Mouse (Mus musculus): ENCODE results near the gene Dlg2. TPM values are rescaled to one million over a fixed set of nuclear protein-coding genes. Genes with fewer than 3 reads are reported as not detected.
"Not testable (repeated sequence)": the region's sequence is repeated elsewhere in the genome, so short reads cannot be mapped to it uniquely, and the experiment has no call there.

Gene Dlg2
- polyA plus RNA-seq, 3 experiments from 2014 or later, result 0.83 to 3.5 (median 1.1) TPM

DNA sequence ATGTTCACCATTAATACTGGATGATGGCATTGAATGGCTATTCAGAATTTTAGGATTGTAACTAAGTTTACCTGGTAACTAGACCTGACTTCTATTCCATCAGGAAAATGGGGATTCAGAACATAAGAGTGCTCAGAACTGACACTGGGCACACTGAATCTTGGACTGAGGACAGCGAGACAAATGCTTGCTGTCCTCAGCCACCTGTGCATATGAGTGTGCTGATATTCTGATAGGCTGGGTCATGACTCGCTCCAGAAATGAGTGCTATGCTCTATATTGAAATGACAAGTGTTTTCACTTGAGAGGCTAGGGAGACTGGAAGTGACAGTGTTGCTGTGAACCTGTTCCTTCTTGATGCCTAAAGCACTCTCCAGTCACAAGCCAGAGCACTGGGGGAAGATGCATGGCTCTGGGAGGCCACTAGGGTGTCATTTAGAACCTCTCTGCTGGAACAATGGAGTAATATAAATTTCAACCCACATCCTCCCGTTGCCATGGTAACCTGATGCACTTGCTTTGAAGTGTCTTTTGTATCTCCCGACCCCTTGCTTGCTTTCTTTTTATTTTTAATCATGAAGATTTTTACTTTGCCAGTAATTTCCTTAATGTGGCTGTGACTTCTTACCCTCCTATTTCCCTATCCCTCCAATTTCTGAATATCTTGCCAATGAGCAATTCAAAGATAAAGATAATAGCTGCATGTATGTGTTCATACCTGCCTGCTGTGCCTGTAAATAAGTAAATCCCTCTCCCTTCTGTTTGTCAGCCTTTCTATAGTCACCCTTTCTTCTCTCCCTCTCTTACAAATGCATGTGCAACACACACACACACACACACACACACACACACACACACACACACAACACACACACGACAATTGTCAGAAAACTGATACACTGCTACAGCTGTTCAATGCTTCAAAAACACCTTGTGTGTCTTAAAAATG is 367.1 kb downstream of the Dlg2 start:
- ATAC-seq, result no peak

DNA sequence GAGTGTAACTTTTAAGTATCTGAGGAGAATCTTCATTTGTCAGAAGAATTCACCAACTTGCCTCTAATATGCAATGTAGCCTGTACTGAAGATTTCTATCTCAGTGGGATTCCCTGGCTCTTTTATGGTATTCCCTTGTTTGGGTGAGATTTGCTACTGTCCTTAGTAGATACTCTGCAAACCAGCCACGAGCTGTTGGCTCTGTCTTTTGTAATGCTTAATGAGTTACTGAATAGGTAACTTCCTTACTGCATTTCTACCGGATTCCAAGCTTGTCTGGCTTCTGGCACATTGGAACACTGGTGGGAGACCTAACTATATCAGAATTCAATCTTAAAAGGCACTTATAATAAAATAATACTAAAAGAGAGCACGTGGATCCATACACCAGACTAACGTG is 400.3 kb downstream of the Dlg2 start:
- ATAC-seq, result not testable (repeated sequence)

DNA sequence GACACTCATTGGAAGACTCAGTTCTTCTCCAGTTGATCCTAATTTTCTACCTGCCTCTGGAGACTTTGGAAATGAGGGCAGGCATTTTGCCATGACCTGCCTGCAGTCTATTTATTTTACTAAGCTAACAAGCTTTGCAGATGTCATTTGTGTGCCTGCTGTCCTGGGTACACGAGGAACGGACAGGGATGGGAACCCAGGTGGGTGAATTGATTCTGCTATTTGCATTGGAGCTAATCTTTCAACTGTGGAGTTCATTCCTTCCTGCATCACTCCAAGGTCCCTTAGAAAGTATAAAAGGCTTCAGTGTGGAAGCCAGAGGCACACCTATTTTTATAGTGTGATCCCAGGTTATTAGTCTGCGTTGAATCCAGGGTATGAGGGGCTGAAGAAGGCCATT is 406.3 kb downstream of the Dlg2 start:
- no peak for ATAC-seq

DNA sequence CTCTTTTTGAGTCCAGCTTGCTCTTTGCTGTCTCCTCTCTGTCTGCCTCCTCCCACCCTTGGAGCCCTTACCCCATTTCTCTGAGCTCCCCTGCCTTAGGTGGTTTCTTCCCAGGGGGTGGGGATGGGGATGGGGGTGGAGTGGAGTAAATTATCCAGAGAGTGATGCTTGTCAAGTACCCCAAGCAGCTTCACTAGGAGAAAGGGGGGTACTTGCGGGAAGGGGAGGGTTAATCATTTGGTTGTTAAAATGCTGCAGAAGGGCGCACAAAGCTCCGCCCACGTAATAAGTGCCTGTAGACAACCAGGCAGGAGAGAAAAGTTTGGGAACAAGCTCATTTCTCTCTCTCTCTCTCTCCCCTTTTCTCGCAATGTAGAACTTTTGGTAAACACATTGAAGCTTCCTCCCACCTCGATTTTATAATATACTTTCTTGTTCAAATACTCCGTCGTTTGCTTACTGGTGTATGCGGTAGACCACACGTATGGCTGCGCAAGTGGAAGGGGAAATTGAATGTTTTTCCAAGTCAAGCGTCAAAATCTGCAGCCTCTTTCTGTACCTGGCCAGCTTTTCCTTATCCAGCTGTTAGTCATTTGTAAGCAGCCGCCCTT is 410.0 kb downstream of the Dlg2 start:
- no peak for ATAC-seq

DNA sequence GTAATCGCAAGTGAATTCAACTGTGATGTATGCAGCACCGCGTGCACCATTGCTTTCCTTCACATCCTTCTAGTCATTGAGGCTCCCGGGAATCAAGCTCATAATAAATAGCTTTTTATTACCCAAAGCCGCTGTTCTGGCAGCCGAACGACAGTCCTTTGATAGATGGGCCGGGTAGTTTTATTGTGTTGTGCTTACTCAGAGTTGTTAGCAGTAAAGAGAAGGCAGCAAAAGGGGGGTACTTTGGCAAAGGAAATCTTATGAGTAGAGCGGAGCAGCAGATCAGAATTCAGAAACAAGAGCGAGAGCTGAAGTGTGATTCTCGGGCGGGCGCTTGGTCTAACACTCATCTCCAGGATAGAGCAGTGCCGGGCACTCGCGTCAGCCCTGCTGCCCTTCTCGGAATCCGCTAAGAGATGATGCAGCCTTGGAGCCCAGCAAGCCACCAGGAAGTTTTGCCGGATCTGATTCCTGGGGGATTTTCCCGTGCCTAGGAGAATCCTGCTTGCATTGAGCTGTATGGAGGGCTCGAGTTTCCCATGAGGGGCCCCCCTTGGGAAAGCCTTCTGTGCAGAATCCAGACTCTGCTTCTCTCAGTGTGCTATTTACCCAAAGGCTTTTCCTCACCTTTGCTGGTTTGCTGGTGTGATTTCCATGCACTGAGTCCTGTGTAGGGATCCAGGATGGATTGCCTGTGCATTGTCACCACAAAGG is 410.7 kb downstream of the Dlg2 start:
- ATAC-seq, result no peak

DNA sequence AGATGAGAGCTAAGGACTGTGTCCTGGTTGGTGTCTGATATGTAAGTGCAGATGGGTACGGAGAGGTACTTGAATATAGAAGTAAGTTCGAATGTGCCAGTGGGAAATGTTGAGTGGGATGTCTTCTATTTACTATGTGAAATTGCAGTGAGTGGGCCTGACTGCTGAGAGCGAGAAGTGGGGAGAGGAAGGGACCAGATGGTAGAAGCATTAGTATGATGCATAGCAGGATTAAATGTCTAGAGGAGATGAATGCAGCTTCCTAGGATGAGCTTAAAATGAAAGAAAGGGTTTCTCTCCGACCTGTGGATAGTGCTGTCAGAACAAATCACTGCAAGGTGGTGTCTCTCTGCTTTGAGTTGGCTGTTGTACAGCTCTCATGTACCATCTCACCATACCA is 451.0 kb downstream of the Dlg2 start:
- no peak for ATAC-seq

DNA sequence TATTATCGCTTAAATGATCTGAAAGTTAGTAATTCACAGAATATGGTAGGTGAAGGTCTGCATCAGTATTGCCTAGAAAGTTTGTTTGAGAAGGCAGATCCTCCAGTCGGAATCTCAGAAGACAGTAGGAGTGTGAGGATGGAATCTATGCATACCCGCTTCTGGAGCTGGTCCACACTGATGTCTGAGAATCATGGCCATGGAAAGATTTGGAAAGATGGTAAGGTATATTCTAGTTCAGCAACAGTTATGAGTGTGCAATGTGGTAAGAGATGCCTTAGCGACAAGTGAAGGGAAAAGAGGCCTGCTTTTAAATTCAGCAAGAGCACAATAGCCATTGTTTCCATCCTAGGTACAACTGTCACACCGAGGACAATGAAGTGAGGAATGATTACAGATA is 464.3 kb downstream of the Dlg2 start:
- no peak for ATAC-seq

DNA sequence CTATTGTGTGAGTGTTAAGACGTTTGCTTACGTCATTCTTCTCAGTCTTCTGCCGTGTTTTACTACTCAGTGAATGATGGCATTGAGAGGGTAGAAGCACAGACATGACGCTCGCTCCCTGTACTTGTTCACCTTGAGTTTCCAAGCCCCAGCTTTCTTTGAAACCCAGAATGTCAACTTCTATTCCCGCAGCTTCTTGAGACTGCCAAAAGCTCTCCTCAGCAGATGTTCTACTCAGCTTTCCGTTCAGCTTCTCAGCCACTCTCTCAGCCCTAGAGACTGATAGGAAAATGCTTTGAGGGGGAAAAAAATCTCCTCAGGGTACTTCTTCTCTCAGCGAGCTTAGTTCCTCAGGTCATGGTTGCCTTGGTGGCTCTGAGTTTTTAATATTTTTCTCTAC is 470.6 kb downstream of the Dlg2 start:
- ATAC-seq, result no peak

DNA sequence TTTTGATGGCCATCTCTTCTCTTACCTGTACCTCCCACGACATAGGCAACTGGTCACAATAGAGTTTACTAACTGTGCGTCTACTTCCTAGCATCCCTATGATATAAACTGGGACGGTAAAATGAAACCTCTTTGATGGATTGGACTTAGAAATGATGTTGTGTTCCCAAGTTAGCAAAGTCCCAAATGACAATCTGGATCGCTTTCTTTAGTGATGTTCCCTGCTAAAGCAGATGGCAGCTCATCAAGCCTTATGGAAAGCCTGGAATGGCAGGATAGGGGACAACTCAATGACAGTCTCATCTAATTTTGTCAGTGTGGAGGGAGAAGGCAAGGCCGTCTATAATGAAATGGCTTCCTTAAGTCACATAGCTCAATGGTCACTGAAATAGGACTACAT is 472.7 kb downstream of the Dlg2 start:
- ATAC-seq, result no peak

DNA sequence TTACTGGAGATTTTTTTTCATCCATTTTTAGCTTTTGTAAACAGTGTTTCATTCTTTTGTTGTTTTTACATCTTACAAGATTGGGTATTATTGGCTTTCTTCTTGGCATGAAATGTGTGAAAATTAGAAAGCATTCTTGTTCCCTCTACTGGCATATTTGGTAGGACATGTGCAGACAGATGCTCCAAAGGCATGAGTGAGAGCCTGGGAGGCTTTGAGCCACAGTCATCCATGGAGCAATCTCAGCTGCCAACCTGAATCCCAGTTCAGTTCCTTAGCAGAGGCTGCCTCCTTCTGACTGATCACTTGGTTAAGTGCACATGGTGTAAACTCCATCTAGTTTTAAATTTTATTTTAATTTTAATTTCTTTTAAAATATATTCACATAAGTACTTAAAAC is 500.8 kb downstream of the Dlg2 start:
- no peak for ATAC-seq

DNA sequence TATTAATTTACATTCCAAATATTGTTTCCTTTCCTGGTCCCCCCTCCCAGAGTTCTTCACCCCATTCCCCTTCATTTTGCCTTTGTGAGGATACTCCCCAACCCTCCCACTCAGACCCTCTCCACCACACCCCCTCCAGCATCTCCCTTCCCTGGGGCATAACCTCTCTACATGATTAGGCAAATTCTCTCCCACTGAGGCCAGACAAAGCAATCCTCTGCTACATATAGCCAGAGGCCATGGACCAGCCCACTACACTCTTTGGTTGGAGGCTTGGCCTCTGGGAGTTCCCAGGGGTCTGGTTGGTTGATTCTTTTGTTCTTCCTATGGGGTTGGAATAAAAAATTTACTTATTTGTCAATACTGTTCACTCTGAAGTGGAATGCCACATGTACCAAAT is 505.6 kb downstream of the Dlg2 start:
- no peak for ATAC-seq

DNA sequence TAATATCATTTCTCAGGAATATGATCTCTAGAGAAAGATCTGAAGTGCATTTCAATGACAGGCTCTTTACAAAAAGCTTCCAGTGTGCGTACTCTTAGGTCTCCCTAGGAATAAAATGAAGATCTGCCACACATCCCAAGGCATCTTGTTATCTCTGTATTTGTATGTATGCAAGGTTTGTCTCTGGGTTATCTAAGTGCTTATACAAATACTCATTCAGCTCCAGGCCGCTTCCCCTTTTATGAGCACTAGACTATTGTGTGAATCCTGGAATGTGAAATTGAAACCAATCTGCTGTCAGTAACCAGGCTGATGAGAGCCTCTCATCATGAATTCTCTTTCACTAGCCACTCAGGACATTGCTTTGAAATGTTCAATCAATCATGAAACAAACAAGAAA is 534.2 kb downstream of the Dlg2 start:
- no peak for ATAC-seq

DNA sequence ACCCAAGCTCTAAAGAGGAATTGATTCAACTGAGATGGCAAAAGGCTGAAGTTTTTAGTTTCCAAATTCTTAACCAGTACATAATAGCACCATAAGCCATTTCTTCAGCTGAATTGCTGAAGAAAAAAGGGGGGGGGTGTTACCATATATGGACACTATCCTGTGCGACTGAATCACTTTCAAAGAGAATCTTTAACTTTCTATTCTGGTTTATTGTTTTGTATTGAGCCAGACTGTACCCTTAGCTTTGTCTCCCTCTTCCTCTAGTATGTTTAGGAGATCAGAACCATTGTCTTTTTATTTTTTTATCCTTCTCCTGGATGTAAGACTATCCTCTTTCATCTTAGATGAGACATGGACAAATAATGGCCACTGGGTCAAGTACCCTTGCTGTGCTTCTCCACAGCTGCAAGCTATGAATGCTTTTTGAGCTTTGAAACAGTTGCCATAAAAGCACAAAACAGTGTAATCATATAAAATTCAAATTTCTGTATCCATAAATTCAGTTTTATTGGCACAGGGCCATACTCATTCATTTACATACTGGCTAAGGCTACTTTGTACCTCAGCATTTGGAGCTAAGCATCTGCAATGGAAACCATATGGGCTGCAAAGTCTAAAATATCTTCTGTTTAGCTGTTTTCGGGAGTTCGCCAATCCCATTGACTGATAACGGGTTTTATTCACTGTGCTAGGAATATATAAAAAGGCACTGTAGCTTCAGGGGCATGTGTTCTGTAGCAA is 568.7 kb downstream of the Dlg2 start:
- ATAC-seq, result no peak

DNA sequence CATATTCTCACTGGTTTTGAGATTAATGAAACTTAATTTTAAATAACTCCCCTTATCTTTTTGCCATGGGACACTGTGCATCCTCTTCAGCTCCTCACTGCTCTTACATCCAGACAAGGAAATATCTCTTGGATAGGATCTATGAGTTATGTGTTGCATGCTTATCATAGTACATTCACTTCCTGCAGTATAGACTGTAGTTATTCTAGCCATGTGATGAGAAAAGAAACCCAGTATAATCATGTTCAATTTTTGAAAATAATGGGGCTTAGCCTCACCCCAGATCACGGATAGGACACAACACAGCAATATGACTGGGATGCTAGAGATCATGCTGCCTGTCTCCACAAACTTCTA is 569.2 kb downstream of the Dlg2 start:
- ATAC-seq, result no peak

DNA sequence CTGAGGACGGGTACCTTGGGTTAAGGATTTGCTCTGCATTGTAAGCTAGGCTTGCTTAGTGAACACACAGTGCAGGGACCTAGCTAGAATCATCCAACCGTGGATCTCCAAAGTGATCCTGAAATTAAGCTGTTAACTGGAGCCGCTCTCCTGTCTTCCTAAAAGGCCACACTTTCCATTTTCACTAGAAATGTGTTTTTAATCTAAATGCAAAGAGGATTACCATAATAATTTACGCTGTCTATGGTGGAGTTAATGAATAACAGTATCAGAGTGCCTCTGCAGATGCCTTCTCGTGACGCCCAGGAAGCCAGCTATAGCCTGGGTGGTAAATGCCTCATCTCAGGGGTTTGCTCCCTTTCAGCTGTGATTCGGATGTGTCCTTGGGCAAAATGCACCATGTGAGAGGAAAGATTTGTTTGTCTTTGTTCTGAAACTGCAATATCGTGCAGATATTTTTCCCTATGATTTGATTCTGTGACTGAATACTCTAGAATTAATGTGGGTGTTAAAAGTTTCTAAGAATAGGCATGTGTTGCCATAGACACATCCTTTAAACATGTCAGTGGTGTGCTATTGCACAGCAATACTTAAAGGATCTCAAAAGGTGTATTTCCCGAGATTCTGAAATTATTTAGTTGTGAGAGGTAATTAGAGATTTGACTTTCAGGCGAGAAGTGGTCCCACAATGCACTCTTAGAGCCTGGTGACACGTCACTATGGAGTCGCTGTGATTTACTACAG is 587.0 kb downstream of the Dlg2 start:
- ATAC-seq, result no peak

DNA sequence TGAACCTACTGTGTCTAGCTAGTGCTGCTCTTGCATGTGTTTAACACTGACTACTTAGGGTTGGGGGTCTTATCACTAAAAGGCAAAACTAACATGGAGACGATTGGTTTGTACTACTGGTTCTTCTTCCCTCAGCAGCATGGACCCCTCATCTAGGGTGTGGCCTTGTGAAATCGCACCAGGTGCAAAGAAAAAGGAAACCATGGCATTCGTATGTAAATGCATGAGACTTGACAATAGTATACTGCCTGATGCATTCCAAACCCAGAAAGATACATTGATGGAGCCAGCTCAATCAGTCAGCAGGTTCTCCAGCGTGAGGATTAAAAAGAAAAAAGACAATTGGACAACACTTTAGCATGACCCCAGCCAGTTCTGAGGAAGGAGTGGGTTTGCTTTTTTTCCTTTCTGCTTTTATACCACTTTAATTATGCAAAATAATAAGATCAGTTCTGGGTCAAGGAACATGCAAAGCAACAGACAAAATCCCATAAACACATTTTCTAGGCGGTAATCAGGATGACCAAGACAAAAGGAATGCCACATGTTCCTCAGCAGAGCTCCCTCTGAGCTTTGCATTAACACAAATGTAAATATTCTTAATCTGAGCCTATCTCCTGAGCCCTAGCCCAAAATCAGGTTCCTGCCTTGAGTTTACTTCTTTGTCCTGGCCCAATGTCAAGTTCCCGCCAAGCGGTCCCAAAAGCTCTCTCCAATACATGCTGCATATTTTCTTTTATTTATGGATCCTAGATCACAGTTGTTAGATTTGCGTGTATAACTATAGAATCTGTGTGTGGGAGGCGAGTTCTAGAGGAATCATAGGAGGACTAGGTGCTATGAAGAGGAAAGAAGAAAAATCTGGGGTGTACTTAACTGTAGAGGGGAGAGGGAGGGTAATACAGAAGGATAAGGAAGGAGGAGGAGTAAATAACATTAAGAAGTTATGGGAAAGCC is 595.6 kb downstream of the Dlg2 start:
- no peak for ATAC-seq

DNA sequence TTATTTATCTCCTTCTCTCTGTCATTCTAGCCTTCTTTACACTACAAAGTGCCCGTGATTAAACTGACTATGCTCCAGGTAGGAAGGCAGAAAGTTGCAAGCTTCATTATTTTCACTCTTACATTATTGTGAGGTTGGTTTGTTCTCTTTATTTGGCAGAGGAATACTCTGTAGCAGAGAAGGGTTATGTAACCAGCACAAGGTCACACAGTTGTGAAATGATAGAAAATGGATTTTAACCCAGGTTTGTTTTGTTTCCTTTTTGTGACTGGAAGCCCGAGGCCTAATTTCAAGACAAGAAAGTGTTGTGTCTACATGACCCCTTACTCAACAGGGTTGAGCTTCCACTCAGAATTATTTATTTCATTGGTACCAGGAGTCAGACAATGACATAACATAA is 609.6 kb downstream of the Dlg2 start:
- ATAC-seq, result no peak

DNA sequence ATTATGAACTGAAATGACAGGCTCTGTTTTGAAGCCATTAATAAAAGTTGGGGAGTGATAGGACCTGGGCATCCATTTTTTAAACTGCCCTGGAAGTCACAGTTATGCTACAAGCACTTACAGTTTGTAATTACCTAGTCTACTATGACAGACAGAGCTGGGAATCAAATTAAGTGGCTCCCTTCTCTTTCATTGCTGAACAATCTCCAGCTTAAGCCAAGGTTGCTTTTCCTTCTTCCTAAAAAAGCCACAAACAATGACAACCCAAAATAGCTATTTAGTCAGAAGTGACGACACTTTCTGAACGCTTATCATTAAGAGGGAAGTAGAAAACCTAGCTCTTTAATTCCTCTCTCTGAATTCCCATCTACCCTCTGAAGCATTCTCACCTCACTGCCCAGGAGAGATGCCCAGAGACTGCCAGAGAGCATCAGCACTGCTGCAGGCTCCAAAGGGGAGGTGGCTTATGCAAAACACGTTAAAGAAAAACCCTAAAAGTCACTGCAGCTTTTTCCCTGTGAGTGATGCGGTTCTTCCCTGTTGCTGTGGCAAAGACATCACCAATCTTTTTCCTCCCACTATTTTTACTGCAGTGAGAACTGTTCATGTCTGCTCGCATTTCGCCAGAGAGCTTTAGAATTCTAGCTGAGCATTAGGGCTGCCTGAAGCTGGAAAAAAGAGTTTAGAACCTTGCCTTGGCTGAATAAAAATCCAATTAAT is 612.9 kb downstream of the Dlg2 start:
- ATAC-seq, result no peak

DNA sequence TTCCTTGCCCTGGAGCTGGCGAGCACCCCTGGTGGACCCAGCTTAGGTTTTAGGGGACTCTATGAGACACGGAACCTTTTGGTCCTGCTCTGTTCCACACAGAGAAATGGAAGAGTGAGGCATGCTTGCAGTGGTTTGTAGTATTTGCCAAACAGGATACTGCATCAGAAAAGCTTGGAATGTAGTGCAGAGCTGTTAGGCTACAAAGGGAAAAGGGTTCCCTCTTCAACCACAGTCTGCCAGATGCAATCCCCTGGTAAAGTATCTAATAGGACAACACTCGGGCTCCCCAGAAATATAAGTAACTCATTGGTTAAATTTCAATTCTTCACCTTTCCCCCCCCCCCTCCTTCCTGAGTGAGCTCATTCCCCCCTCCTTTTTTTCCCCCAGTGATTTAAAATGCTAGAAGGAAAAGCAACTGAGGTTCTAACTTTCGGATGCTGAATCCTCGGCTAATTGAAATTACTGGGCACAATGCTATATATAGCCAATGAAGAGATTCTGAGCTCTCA is 613.9 kb downstream of the Dlg2 start:
- ATAC-seq, result no peak
